Mouse (Mus musculus) mature B cell (primary cell): ENCODE results near the gene Lbhd1.

ENCODE experiments used
- in situ Hi-C: fragments of 300-500 bp; cut with MboI; formaldehyde crosslinking; loops from 2 replicates; pipeline ENCODE4 v1.14.3; 2019

The Lbhd1 gene

DNA sequence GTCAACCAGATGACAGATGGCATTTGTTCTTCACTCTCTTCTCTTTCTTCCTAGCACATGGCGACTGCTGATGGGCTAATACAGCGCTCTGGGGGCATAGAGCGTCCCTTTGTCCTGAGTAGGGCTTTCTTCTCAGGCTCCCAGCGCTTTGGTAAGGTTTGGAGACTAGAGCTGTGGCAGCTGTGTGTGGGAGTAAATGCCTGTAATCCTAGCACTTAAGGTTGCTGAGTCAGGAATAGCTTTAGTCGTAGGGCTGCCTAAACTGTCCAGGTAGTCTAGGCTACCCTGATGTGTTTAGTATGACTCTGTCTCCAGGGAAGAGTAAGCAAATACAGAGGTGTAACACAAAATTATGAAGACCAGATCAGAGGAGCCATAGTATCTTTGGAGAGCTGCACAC is 28.3 kb downstream of the Lbhd1 start:
- in situ Hi-C loops: no loop called here

DNA sequence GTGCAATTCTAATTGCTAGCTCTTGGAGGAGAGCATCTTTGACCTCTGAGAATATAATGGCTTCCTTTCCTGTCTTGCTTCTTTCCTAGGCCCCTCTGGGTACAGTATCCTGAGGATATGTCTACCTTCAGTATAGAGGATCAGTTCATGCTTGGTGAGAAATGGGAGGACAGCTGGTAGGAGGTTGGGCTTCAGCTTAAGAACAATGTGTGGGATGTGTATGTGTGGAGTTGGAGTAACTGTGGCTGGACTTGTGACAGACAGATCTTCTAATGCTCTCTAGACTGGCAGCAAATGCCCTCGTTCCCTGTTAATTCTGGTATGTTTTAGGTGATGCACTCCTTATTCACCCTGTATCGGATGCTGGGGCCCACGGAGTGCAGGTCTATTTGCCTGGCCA is 30.7 kb downstream of the Lbhd1 start:
- in situ Hi-C loops: no loop called here

DNA sequence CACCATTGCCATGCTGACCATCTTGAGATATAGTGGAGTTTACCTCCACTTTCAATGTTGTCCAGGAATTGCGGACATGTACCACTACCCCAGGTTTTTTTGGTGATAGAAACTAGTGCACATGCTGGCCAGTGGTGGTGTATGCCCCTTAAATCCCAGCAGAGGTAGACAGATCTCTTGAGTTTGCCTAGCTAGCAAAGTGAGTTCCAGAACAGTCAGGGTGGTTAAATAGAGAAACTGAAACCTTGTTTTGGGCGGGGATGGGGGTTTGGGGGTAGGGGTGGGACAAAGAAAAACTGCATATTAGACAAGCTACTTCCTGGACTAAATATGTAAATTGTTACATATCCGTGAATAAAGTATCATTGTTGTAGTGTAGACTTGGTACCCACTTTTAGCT is 35.5 kb downstream of the Lbhd1 start:
- in situ Hi-C loops: no loop called here

DNA sequence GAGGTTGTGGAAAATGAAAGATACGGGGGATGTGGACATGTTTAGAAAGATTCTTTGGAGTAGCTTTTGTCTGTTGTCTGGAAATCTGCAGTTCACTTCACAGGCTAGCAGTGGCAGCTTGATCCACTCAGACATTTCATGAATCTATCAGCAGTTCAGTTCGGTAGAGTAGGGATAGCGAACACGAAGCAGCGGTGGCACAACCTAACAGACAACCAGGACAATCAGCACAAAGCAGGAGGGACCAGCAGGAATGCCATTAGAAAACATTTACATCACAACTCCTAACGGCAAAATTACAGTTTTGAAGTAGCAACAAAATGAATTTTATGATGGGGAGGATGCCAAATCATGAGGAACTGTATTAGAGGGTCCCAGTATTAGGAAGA is 36.1 kb downstream of the Lbhd1 start:
- in situ Hi-C loops: no loop called here

DNA sequence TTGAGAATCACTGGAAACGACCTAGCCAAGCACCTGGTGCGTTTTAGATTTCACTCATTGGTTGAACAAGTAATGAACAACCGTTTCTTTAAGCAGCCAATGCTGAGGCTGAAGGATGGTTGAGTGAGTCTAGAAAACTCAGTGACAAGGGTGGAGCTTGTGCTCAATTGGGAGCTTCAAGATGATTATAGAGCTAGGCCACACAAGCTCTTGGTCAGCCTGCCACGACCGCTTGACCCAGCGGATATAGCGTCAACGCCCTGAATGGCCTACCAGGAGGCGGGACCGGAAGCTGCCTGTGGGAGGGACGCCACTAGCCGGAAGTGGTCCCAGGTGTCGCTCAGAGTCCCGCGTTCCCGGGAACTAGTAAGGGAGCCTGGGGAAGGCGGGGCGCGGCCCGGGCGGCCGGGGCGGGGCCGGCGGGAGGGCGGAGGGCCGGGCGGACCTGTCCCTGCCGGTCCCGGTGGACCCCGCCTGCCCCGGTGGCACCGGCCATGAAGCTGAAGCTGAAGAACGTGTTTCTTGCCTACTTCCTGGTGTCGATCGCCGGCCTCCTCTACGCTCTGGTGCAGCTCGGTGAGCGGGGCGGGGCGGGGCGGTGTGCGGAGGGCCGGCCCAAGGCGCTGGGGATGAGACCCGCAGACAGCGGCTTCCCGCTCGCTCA is 36.7 kb downstream of the Lbhd1 start, which contains the start of gene B3gat3:
Gene B3gat3 (plus strand): TSS at position 302 of the 664 bp plus-strand sequence.
- in situ Hi-C loops: no loop called here

DNA sequence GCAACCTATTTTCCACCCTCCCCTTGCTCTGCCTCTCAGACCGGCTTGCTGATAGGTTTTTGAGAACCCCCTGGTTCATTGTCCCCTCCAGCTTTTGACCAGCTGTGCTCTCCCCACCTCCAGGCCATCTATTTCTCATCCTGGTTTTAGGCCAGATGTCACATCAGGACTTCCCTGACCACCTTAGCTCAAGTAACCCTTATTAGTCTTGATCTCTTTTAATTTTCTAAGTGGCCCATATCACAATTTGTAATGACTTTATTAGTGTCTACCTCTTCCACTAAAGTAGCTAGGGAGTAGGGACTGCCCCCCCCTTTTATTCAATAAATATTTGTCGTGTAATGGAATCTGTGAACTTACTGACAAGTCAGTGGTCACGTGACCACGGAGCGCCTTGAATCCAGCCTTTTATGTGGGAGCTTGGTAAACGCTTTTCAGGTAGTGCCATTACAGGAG is 37.3 kb downstream of the Lbhd1 start:
- in situ Hi-C loops: no loop called here

DNA sequence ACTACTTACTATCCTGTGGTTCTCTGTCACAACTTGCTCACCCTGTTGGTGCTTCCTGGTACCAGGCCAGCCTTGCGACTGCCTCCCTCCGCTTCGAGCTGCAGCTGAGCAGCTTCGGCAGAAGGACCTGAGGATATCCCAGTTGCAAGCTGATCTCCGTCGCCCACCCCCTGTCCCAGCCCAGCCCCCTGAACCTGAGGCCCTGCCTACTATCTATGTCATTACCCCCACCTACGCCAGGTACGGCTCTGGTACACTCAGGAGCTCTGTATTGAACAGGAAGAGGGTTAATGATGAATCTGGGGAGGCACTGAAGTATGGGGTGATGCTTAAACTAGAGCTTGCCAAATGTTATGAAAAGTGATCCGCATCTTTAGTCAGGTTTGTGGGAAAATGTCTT is 38.2 kb downstream of the Lbhd1 start:
- in situ Hi-C loops: no loop called here

DNA sequence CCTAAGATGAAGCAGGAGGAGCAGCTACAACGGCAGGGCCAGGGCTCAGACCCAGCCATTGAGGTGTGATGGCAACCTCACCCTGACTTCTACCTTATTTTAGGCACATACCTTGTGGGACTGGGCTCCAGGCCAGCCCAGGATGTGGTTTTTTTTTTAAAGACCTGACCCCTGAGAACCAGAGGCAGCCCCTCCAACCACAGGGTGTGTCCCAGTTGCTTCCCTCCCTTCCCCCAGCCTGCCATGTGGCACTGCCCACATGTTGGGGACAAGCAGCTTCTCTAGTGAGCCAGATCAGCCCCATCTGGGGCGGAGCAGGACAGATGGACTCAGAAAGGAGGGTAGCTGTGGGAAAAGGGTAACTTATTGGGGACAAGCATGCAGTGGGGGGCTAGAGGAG is 43.2 kb downstream of the Lbhd1 start:
- in situ Hi-C loops: no loop called here

DNA sequence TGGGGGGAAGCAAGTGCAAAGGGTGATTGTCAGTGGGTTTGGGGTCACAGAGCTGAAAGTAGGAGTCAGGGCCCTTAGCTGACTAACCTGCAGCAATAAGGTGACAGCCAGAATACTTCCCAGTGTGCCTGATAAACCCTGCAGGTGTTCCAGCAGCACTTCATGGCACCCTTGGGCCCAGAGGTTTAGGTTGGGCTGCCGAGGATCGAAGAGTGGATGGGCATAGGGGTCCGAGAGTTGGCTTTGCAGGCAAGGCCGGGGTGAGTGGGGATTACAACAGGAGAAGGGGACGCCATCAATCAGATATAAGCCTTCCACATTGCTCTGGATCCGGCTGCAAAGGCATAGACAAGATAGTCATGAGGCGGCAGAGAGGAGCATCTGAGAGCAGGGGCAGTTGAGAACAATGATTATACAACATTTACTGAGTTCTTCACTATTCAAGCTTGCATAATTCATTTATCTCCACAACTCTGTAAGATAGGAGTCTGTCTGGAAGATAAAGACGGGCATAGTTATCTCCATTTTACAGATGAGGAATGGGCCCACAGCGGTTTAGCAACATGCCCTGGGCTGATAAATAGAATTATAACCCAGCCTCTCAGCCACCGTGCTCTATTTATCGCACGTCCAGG is 44.5 kb downstream of the Lbhd1 start:
- in situ Hi-C loops: no loop called here

DNA sequence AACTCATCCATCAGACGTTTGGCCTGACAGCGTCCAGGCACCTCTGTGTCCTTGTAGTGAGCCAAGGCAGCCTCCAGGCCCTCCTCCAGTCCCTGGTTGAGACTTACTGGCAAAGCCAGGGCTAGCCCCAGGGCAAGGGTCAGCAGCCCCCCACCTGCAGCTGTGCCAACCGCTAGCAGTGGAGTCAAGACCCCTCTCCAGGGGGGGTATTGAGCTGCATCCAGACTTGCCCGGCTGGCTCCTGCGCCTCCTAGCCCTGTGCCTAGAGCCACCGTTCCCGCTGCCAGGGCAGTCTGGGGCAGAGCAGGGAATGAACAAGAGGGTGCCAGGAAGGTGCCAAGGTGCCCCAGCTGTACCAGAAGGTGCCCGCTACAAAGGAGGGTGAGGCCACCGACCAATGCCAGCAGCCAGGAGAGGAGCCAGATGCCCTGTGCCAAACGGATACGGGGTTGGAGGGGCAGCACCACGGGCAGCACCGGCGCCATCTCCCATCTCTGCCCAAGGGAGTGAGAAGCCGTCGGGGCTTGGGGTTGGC is 45.2 kb downstream of the Lbhd1 start:
- in situ Hi-C loops: no loop called here

DNA sequence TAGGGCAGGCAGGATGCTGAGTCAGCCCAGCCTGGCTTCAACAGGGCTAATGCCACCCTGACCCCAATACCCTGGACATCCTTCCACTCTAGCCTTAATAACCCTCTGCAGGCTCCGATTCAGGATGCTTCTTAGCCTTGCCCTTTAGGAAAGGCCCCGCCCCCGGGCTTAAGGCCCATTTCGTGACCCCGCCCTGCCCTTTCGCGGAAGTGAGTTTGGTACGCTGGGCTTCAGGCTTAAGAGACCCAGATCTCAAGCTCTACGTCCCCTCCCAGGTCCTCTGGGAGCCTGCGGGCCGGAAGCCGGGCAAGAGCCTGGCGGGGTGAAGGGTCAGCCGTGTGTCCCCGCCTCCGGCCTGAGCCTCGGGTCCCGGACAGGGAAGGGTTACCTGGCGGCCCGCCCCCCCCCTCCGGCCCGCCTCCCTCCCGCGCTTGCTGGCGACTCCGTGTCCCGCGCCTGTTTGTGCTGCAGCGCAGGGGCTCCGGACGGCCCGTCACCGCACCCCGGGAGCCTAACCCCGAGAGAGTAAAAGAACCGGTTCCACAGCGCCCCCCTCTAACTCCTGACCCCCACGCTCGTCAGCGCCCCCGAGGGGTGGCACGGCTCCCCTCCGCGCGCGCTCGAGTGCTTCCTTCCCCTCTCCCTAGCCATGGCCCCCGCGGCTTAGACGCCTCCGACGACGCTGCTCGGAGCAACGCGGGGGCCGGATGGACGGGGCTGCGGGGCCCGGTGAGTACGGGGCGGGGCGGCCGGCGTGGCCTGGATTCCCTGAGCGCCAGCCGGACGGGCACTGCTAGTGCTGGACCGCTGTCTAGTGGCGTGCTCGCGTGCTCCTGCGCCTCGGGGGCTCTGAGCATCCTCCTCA is 45.9 kb downstream of the Lbhd1 start, which contains the start of the genes Rom1 and Eml3:
Gene Rom1 (minus strand): TSS at position 133 of the 865 bp plus-strand sequence.
Gene Eml3 (plus strand): TSS at position 329 of the 865 bp plus-strand sequence.
- in situ Hi-C loops: no loop called here

DNA sequence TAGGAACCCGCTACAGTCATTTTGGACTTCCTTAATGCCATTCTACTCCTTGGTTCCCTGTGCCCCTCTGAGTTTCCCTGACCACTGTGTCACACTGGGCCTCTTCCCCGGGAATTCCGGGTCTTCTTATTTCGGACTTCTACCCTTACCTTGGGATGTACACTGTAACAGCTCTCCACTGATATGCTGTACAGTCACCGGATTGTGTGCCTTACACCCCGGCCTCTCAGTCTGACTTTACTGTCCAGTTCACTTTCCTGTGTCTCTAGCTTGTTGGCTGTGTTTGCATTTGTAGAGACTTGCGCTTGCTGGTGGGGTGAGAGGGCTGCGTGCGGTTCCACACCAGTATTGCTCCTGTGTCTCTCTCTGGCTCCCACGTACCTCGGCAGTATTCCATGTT is 46.6 kb downstream of the Lbhd1 start:
- in situ Hi-C loops: no loop called here

DNA sequence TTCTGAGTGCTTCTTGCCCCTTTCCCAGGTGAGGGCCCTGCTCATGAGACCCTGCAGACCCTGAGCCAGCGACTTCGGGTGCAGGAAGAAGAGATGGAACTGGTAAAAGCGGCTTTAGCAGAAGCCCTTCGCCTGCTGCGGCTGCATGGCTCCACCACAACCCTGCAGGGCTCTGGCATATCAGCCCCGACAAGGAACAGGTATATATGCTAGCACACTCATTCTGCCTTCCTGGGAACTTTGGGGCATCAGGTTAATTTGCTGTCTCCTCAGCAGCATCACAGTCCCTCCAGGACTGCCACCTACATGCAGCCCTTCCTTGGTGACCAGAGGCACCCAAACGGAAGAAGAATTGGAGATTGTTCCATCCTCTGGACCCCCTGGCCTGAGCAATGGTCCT is 47.2 kb downstream of the Lbhd1 start:
- in situ Hi-C loops: no loop called here

DNA sequence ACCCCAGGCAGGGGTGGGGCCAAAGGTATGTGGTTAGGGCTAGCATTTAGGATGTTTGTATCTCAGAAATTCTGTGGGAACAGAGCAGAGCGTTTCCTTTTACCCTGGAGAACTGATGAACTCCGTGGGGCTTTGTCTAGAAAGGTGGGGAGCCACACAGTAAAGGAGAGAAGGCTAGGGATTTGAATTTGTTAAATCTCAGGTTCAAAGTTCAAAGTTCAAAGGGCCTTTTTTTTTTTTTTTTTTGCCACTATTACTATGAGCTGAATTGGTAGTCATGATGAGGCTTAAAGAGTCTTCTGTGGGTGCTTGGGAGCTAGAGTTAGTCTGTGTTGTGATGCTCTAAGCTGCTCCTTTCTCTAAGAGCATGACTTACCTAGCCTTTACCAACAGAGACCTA is 53.2 kb downstream of the Lbhd1 start:
- in situ Hi-C loops: no loop called here

DNA sequence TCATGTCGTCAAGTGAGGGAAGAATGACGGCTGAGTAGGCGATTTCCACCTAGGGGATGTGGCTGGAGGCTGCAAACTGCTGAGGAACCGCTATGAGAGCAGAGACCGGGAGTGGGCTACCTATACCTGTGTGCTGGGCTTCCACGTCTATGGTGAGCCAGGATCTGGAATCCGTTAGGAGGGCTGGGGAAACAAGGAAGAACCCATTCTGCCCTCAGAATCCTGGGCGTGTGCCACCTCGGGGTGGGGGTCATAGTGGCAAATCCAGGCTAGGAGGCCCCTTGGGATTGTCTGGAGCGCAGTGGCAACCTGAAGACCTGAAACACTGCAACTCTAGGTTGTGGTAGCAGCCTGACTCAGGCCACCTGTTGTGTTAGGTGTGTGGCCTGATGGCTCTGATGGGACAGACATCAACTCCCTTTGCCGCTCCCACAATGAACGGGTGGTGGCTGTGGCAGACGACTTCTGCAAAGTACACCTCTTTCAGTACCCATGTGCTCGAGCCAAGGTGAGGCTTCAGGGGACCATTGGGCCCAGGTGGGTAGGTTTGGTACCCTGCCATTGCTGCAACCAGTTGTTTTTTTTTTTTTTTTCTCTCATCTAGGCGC is 57.1 kb downstream of the Lbhd1 start:
- in situ Hi-C loops: no loop called here

DNA sequence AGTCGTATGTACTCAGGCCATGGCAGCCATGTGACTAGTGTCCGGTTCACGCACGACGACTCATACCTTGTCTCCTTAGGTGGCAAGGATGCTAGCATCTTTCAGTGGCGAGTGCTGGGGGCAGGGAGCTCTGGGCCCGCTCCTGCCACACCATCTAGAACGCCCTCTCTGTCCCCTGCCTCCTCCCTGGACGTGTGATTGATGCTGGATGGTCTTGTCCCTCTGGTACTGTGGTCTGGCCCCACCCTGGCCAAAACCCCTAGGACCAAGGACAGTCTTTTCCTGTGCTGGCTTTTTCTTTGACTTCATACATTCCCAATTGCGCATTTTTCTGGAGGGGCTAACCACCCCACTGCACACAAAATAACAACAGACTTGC is 57.6 kb downstream of the Lbhd1 start:
- in situ Hi-C loops: no loop called here

DNA sequence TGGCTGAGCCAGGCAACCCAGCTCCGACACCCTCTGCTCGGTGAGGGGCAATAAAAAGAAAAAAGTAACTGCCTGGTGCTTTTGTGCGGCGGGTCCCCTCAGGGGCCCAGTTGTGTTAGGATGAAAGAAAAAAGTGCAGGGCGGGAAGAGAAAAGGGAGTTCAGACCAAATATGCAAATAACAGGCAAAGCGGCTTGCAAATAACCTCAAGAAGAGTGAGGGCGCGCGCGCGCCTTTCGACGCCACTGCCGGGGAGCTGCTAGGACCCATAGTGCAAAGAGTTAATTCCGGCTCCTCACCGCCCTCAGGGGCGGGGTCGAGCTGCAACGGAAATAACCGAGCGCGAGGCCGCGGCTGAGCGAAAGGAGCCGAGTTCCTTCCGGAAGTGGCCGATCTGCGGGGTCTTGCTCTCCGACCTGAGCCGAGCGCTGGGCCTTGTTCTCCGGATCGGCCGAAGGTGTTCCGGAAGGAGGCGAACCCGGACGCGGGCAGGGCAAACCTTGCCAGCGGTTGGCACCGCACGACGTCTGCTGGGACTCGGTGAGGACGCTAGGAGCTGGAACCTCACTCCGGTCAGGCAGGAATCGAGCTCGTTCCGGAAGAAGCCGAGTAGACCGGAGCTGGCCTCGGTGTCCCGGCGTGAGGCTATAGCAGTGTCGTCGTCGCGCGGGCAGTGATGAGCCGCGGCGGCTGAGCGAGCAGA is 58.1 kb downstream of the Lbhd1 start, which contains the start of gene Mta2:
Gene Mta2 (plus strand): TSS at position 361 of the 703 bp plus-strand sequence.
- in situ Hi-C loops: no loop called here
